Mouse (Mus musculus): ENCODE measurements around the gene Dxo.
"Not testable (repeated sequence)": the region's sequence is repeated elsewhere in the genome, so short reads cannot be mapped to it uniquely, and the experiment has no call there.

Gene Dxo

GRCm38 (mm10) chr17:34836856-34837221, at the start of gene Dxo, which contains the start of gene Stk19:
Gene Dxo, plus strand, starts transcription at chr17:34837019.
Gene Stk19, minus strand, starts transcription at chr17:34836945.
- DNase-seq (ENCODE audit: low read depth in 1 of 2, low spot score in 2 of 2) = peak; percentile 81 to 90

DNA sequence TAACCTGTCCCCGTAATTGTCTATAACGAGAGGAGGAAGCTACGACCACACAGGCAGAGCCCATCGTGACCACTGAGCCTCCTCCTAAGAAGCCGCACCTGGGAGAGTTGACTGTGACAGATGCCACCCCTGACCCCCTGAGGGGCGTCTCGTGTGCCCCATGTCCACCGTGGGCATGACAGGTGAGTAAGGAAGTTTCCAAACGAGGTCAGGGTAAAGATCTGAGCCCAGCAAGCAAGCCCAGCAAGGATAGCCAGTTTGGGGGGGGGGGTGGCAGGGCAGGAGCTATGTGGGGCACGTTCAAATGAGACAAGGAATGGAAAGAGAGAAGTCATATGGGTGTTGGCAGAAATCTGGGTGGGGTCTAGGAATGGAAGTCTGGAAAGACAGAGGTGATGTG, 41.8 kb upstream of the Dxo start:
- DNase-seq (ENCODE audit: low read depth in 1 of 2, low spot score in 2 of 2) = no peak

DNA sequence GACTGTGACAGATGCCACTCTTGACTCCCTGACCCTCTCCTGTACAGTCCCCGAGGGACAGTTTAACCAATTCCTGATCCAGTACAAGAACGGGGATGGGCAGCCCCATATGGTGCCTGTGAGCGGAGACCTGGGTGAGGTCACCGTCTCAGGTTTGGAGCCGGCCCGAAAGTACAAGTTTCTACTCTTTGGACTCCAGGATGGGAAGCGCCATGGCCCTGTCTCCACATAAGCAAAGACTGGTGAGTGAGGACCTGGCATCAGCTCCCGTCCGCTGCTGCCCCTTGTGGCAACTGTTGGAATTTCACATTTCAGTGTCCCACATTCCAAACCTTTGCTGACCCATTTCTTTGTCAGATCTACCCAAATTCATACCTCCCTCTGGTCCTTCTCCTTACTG, 41.2 kb upstream of the Dxo start:
- no peak for DNase-seq (ENCODE audit: low read depth in 1 of 2, low spot score in 2 of 2)

- DNase-seq (ENCODE audit: low read depth in 1 of 2, low spot score in 2 of 2) = no peak
These were observed 40.3 kb upstream of the Dxo start for GRCm38 (mm10) chr17:34796311-34797140.

DNA sequence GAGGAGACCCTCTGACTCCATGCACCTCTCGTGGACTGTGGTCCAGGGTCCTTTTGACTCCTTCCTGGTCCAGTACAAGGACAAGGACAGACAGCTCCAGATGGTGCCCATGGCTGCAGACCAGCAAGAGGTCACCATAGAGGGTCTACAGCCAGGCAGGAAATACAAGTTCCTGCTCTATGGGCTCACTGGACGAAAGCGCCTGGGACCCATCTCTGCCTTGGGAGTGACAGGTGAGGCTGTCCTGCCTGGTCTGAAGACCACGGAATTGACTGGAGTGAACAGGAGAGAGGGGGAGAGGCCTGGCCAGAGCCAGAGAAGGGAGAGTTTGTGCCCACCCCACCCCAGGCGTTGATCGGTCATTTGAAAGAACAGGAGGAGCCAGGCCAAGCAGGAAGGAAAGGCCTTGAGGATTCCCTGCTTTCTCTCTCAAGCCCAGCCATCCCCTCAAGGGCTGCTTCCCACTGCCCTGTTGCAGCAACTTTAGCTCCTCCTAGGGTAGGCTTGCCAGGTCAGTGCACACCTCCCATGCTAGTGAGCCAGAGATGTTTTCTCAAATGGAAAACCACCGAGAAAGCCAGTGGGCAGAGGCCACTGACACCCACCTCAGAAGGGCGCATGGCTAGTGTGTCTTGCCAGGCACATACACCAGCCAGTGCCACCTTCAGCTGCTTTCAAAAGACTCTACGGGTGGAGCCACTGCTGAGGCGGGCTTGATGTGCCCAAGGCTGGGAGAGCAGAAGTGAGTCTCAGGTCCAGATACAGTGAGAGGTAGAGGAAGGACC, 39.4 kb upstream of the Dxo start:
- not testable (repeated sequence) for DNase-seq (ENCODE audit: low read depth in 1 of 2, low spot score in 2 of 2)

DNA sequence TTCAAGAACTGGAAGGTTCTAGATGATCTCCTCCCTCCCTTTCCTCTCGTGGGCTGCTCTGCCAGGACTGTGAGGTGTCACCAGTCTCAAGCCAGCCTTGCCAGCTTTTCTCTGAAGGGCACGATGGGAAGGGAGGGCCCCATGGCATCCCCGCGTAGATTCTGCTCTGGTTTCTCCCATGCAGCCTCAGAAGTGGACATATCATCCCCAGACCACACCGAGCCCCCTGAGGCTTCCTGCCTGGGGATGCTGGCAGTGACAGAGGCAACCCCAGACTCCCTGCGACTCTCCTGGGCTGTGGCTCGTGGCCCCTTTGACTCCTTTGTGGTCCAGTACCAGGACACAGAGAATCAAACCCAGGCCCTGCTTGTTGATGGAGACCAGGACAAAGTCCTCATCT, 38.7 kb upstream of the Dxo start:
- DNase-seq (ENCODE audit: low read depth in 1 of 2, low spot score in 2 of 2) = not testable (repeated sequence)

- DNase-seq (ENCODE audit: low read depth in 1 of 2, low spot score in 2 of 2) = no peak
These were observed 37.8 kb upstream of the Dxo start for GRCm38 (mm10) chr17:34798866-34799530.

DNA sequence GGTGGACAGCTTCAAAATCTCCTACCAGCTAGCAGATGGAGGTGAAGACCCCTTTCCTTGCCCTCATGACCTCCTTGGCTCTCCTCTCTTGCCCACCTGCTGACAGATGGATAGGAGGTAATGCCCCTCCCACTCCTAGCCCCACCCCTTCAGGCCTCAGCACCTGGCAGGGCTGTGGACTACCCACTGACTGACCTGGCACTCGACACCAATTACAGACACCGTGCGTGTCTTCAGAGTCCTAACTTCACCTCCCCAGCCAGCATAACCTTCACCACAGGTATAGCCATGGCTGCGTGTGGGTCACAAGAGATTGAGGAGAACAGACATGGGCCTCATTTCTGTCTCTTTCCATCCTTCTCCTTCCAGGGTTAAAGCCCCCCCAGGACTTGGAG, 37.3 kb upstream of the Dxo start:
- no peak for DNase-seq (ENCODE audit: low read depth in 1 of 2, low spot score in 2 of 2)

GRCm38 (mm10) chr17:34800781-34801305, 36.0 kb upstream of the Dxo start:
- DNase-seq (ENCODE audit: low read depth in 1 of 2, low spot score in 2 of 2) = not testable (repeated sequence)

- not testable (repeated sequence) for DNase-seq (ENCODE audit: low read depth in 1 of 2, low spot score in 2 of 2)
These were observed 34.1 kb upstream of the Dxo start for GRCm38 (mm10) chr17:34802756-34803155.

DNA sequence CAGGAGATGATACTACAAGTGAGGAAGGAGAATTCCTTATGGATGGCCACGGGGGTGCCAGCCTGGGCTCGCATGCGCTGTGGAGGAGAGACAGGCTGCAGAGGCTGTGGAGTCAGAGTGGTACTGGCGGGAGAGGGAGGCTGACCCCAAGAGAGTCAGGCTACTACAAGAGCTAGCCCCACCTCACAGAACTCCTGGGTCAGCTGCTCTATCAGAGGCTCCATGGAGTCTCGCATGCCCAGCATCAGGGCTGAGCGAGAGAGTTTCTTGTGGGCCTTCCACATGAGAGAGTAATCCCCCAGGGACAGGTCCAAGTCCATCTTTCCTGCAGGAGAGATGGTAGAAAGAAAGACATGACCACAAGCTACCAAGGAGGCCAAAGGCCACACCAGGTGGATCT, 33.5 kb upstream of the Dxo start:
- not testable (repeated sequence) for DNase-seq (ENCODE audit: low read depth in 1 of 2, low spot score in 2 of 2)

DNA sequence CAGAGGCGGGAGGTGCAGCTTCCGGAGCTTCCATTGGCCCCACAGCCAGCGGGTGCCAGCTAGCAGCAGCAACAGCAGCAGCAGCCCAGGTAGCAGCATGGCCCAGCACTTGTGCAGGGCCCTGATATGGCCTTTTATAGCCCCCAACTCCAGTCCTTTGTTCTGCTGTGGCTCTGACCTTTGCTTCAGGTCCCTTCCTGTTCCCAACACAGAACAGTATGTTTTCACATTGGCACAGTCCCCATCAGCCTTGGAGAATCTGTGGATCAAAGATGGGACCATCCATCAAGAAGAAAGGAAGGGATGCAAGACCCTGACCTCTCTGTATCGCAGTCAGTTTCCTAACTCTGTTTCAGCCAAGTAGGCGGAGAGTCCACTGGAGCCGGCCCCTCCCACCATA, 32.5 kb upstream of the Dxo start, which contains the start of gene Cyp21a1:
Gene Cyp21a1, minus strand, starts transcription at position 261 of the 400 bp plus-strand sequence.
- DNase-seq (ENCODE audit: low read depth in 1 of 2, low spot score in 2 of 2) = not testable (repeated sequence)

- DNase-seq (ENCODE audit: low read depth in 1 of 2, low spot score in 2 of 2) = no peak
These were observed 31.8 kb upstream of the Dxo start for GRCm38 (mm10) chr17:34804871-34805562.

- no peak for DNase-seq (ENCODE audit: low read depth in 1 of 2, low spot score in 2 of 2)
These were observed 29.6 kb upstream of the Dxo start for GRCm38 (mm10) chr17:34807176-34807575.

DNA sequence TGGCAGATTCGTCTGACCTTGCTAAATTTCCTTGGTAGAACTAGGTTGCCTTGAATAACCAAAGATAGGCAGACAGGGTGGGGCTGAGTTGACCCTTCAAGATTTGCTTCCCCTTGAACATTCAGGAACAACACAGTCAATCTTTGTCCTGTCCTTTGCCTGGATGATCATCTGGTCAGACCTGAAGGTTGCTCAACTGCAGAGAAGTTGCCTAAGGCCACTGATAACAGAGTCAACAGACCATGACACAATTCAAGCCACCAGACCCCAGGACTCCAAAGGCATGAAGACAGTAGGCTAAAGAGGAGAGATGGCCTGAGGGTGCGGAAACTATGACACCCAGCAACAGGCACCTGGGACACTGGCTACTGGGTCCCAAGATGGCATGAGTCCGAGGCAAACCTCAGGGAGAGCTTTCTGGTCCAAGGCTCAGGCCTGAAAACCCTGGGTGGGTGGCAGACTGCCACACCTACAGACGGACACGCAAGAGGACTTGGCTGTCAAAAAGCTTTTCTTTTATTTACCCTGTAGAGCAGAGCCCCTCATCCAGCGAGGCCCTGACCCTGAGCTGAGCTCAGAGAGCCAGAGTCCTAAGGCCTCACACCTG, 28.1 kb upstream of the Dxo start:
- DNase-seq (ENCODE audit: low read depth in 1 of 2, low spot score in 2 of 2) = no peak

DNA sequence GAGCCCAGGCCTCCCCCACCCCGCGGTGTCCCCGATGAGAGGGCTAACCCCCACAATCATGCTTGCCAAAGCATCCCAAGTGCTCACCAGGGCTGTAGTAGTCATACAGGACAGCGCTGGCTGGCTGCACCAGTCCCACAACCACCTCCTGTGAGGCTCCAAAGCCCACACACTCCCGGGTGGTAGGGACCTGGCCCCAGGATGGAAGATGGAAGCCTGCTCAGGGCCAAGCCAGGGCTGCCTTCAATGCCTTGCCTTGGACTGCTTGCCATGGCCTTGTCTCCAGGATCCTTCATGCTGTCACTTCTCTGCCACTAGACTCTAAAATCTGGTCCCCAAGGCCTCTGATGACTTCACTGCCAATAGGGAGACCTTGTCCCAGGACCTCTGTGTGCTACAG, 26.4 kb upstream of the Dxo start:
- not testable (repeated sequence) for DNase-seq (ENCODE audit: low read depth in 1 of 2, low spot score in 2 of 2)

GRCm38 (mm10) chr17:34810811-34811210, 26.0 kb upstream of the Dxo start:
- not testable (repeated sequence) for DNase-seq (ENCODE audit: low read depth in 1 of 2, low spot score in 2 of 2)

DNA sequence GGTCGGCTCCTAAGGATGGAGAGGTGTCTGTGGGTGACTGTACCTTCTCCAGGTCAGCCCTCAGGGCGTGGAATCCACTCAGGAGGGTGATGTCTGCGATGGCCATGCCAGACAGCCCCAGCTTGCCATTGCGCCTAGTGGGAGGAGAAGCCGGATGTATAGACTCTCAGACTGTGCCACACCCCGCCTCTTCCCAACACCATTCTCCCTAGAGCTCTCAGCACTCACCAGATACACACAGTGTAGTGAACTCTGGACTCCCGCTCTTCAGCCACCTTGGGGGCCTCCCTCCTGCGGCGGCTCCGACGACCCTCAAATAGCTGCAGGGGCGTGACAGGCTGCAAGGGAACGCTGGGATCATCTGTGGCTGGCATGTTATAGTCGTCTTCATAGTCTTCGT, 25.5 kb upstream of the Dxo start:
- no peak for DNase-seq (ENCODE audit: low read depth in 1 of 2, low spot score in 2 of 2)

DNA sequence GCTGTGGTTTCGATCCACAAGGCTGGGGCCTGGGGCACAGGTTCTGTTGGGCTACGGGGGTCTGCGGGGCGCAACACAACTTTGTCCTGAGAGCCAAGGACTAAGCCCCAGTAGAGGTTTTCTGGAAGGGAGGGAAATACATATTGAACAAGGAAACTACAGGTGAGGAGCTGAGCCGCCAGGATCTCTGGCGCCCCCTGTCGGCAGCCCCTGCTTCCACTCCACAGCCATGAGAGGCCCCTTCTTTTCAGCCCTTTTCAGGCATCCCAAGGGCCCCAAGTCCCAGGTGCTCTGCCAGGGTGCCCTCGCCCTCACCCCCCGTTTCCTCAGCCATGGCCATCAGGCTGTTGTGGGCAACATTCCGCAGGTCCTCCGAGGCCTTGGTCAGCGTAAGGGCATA, 23.1 kb upstream of the Dxo start:
- not testable (repeated sequence) for DNase-seq (ENCODE audit: low read depth in 1 of 2, low spot score in 2 of 2)

DNA sequence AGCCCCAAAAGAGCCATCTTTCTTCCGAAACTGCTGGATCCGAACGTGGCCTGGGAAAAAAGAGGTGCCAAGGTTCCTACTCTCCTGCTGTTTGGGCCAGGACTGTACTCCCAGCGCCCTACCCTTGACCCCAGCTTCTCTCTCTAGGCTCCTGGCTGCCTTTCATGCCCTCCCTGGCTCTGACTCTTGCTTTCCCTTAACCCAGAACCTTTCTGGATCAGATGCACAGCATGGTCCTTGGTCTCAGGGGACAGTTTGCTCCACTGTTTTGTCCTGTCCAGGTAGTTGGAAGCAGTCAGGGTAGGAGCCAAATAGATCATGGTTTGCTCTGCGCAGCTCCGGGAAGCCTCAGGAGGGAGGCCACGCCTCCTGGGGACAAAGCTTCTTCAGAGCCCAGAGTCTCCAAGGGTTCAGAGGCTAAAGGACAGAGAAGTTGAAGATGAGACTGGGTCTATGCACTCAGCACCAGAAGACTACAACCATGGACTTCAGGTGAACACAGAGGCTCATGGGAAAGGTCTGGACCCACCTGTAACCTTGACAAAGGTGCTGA, 21.9 kb upstream of the Dxo start:
- DNase-seq (ENCODE audit: low read depth in 1 of 2, low spot score in 2 of 2) = no peak
